Mouse (Mus musculus): ENCODE results near the gene Cdk17.
"Not testable (repeated sequence)": the region's sequence is repeated elsewhere in the genome, so short reads cannot be mapped to it uniquely, and the experiment has no call there.

Cdk17 gene

GRCm38 (mm10) chr10:93143285-93143985, 17.2 kb upstream of the Cdk17 start:
- DNase-seq: no peak

- no peak for DNase-seq
Measured at GRCm38 (mm10) chr10:93143986-93144314, 16.7 kb upstream of the Cdk17 start.

GRCm38 (mm10) chr10:93144579-93144978, 16.1 kb upstream of the Cdk17 start:
- DNase-seq: no peak

GRCm38 (mm10) chr10:93145088-93145487, 15.6 kb upstream of the Cdk17 start:
- no peak for DNase-seq

- DNase-seq: no peak
Measured at GRCm38 (mm10) chr10:93146601-93147000, 14.1 kb upstream of the Cdk17 start.

GRCm38 (mm10) chr10:93147691-93148090, 13.0 kb upstream of the Cdk17 start:
- DNase-seq: no peak

GRCm38 (mm10) chr10:93149597-93149996, 11.1 kb upstream of the Cdk17 start:
- no peak for DNase-seq

- DNase-seq: no peak
Measured at GRCm38 (mm10) chr10:93151775-93152174, 8.9 kb upstream of the Cdk17 start.

GRCm38 (mm10) chr10:93152698-93153097, 8.0 kb upstream of the Cdk17 start:
- DNase-seq: no peak

GRCm38 (mm10) chr10:93153404-93153803, 7.3 kb upstream of the Cdk17 start:
- not testable (repeated sequence) for DNase-seq

GRCm38 (mm10) chr10:93159651-93160496, 801 bp upstream of the Cdk17 start:
- DNase-seq: no peak

- DNase-seq: peak; percentile 63 to 77
Measured at GRCm38 (mm10) chr10:93160497-93160806, 223 bp upstream of the Cdk17 start.

GRCm38 (mm10) chr10:93161511-93162275, 1.0 kb downstream of the Cdk17 start:
- peak; percentile 32 to 42 for DNase-seq

GRCm38 (mm10) chr10:93162276-93162971, 1.7 kb downstream of the Cdk17 start:
- no peak for DNase-seq

GRCm38 (mm10) chr10:93162972-93163660, 2.4 kb downstream of the Cdk17 start:
- DNase-seq: no peak

GRCm38 (mm10) chr10:93163711-93164488, 3.2 kb downstream of the Cdk17 start:
- DNase-seq: no peak

- DNase-seq: no peak
Measured at GRCm38 (mm10) chr10:93165416-93166381, 5.0 kb downstream of the Cdk17 start.

- peak in 1 of 2 experiments; percentile 10 for DNase-seq
Measured at GRCm38 (mm10) chr10:93166382-93166769, 5.7 kb downstream of the Cdk17 start.

- DNase-seq: no peak
Measured at GRCm38 (mm10) chr10:93167311-93167710, 6.6 kb downstream of the Cdk17 start.

- DNase-seq: no peak
Measured at GRCm38 (mm10) chr10:93168067-93168466, 7.4 kb downstream of the Cdk17 start.
